Mouse (Mus musculus): ENCODE data around the gene Cpsf3.

DNA sequence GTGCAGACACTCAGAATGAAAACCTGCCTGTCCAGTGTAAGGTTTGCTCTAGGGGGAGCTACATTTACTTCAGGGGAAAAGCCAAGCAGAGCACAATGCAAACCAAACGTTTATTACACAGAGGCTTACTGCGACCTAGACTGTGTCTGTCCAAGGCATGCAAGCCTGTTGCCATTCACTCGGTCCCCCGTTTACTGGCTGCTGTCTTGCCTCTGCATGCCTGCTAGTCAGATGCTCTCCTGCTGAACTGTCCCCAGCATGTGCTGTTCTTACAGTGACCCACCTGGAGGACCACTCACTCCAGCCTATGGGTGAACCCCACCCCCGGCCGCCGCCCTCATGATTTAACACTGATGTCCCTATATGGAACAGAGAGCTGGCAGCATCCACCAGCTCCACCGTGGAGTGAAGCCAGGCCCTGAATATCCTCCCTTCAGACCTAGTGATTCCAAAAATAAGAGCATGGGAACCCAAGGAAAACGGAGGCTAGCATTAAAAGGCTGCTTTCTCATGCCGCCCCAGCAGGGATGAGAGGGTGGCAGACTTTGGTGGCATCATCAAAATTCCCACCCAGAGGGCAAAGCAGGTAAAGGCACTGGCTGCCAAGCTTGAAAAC is 45.9 kb downstream of the Cpsf3 start:
- TF ChIP-seq POLR2A (IDR thresholded peaks at IDR 0.05; ENCODE audit: extremely low read depth, insufficient read depth, low read length), result no peak
- TF ChIP-seq CTCF (IDR thresholded peaks at IDR 0.05; ENCODE audit: low read depth, low read length), result no peak

Measured in liver, adult 2 months (tissue).